8 mouse cellular contexts compared by ENCODE assay signal in the genomic region with DNA sequence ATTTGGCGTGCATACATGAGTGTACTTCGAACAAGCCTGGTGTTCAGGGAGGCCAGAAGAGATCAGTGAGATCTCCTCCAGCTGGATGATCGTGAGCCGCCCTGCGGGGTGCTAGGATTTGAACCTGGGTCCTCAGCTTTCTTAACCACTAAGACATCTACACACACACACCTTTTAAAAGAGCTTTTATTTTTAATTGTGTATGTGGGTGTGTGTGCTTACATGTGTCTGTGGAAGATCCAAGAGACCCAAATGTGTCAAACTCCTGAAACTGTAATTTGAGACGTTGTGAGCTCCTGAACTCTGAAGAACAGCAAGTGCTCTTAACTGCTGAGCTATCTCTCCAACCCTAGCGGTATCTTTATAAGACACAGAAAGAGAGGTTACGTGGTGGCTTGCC. TPM values are rescaled to one million over a fixed set of nuclear protein-coding genes. Genes with fewer than 3 reads are reported as not detected.
DNase-seq lines count a peak whose midpoint lies in the region; ATAC-seq and TF ChIP-seq lines count a peak whose summit lies in the region.

No protein-coding gene starts in this region.

- no peak for ATAC-seq in liver, embryonic 11.5 days (replicated peaks; ENCODE audit: low FRiP score)
- ATAC-seq in embryonic facial prominence, embryonic 13.5 days (ENCODE audit: insufficient number of reproducible peaks, insufficient read depth, low FRiP score, low TSS enrichment, low read depth): no peak
- no peak for ATAC-seq in limb, embryonic 11.5 days (ENCODE audit: insufficient number of reproducible peaks, low FRiP score, low TSS enrichment, low read depth)

- DNase-seq in liver, embryonic 11.5 days (ENCODE audit: low spot score): no peak
- DNase-seq in liver: no peak
- DNase-seq in limb, embryonic 11.5 days (ENCODE audit: low spot score): no peak
- DNase-seq in adrenal gland, postnatal 36 days: no peak
- DNase-seq in cerebellum, adult 11 months: no peak
- no peak for DNase-seq in lung, postnatal 14 days

- H3K4me1 ChIP-seq in liver, embryonic 11.5 days (replicated peaks; ENCODE audit: control insufficient read depth, insufficient read depth, low read length): peaks cover 30% of the 10 kb centered on the region
- H3K4me1 ChIP-seq in embryonic facial prominence, embryonic 13.5 days: peaks cover 23% of the 10 kb centered on the region
- H3K4me1 ChIP-seq in limb, embryonic 11.5 days (ENCODE audit: control insufficient read depth, insufficient read depth, low read length): no peaks in the 10 kb centered on the region
- H3K4me1 ChIP-seq in olfactory bulb, adult 2 months (ENCODE audit: control insufficient read depth, insufficient read depth, low read length): peaks cover 26% of the 10 kb centered on the region

- H3K36me3 ChIP-seq in liver, embryonic 11.5 days (ENCODE audit: control insufficient read depth, insufficient read depth, low read length): no peaks in the 10 kb centered on the region
- no peaks in the 10 kb centered on the region for H3K36me3 ChIP-seq in embryonic facial prominence, embryonic 13.5 days
- no peaks in the 10 kb centered on the region for H3K36me3 ChIP-seq in limb, embryonic 11.5 days (ENCODE audit: control insufficient read depth, insufficient read depth, low read length)

- TF ChIP-seq POLR2A in olfactory bulb, adult 2 months (IDR thresholded peaks at IDR 0.05; ENCODE audit: insufficient read depth, low read depth, low read length): no peak

- H3K27ac ChIP-seq in liver, embryonic 11.5 days (ENCODE audit: low read depth, low read length): no peak overlapping the region
- no peak overlapping the region for H3K27ac ChIP-seq in embryonic facial prominence, embryonic 13.5 days
- no peak overlapping the region for H3K27ac ChIP-seq in limb, embryonic 11.5 days (replicated peaks; ENCODE audit: low read depth, low read length)
- no peak overlapping the region for H3K27ac ChIP-seq in olfactory bulb, adult 2 months (ENCODE audit: insufficient read depth, low read depth, low read length)

- peak overlapping the region; percentile 76 for H3K9ac ChIP-seq in liver, embryonic 11.5 days (ENCODE audit: low read depth, low read length)
- peak overlapping the region; percentile 75 for H3K9ac ChIP-seq in embryonic facial prominence, embryonic 13.5 days
- H3K9ac ChIP-seq in limb, embryonic 11.5 days (ENCODE audit: low read length): no peak overlapping the region

- 29% methylated on average over 8 of the region's 8 CpGs for WGBS in liver, embryonic 11.5 days
- 42% methylated on average over 8 of the region's 8 CpGs for WGBS in embryonic facial prominence, embryonic 13.5 days
- WGBS in limb, embryonic 11.5 days: 49% methylated on average over 8 of the region's 8 CpGs
- whole genome bisulfite sequencing in olfactory bulb, adult 2 months: 46% methylated on average over 8 of the region's 8 CpGs

- H3K9me3 ChIP-seq in liver, embryonic 11.5 days (ENCODE audit: control insufficient read depth, low read length): no peaks in the 10 kb centered on the region
- no peaks in the 10 kb centered on the region for H3K9me3 ChIP-seq in embryonic facial prominence, embryonic 13.5 days
- no peaks in the 10 kb centered on the region for H3K9me3 ChIP-seq in limb, embryonic 11.5 days (ENCODE audit: control insufficient read depth, low read length)

- no peak for TF ChIP-seq CTCF in olfactory bulb, adult 2 months (IDR thresholded peaks at IDR 0.05; ENCODE audit: insufficient read depth, low read depth, low read length)

- H3K4me3 ChIP-seq in liver, embryonic 11.5 days (ENCODE audit: low read depth, low read length): peak overlapping the region; percentile 81
- peak overlapping the region; percentile 60 for H3K4me3 ChIP-seq in embryonic facial prominence, embryonic 13.5 days
- H3K4me3 ChIP-seq in limb, embryonic 11.5 days (ENCODE audit: low read depth, low read length): peak overlapping the region; percentile 67
- peak overlapping the region; percentile 96; the same call in 1 of the 2 replicates for H3K4me3 ChIP-seq in olfactory bulb, adult 2 months (ENCODE audit: insufficient read depth, low read depth, low read length)

- H3K27me3 ChIP-seq in liver, embryonic 11.5 days (replicated peaks; ENCODE audit: control insufficient read depth, insufficient read depth, low read length): no peaks in the 10 kb centered on the region
- H3K27me3 ChIP-seq in embryonic facial prominence, embryonic 13.5 days: no peaks in the 10 kb centered on the region
- no peaks in the 10 kb centered on the region for H3K27me3 ChIP-seq in limb, embryonic 11.5 days (ENCODE audit: control insufficient read depth, insufficient read depth, low read length)

- H3K4me2 ChIP-seq in liver, embryonic 11.5 days: peak overlapping the region; percentile 83
- peak overlapping the region; percentile 65 for H3K4me2 ChIP-seq in embryonic facial prominence, embryonic 13.5 days
- H3K4me2 ChIP-seq in limb, embryonic 11.5 days (ENCODE audit: low read depth, severe bottlenecking): peak overlapping the region; percentile 68; the same call in 1 of the 2 replicates

RNA-seq across cellular contexts. Expression of a gene that starts 0.8 kb away (rescaled TPM):
- polyA plus RNA-seq in liver, embryonic 11.5 days (2014; fragmentation: Nextera tagmentation; extraction: Ambion mirVana): 29.9 and 32.7 TPM in 2 replicates
- polyA plus RNA-seq in embryonic facial prominence, embryonic 13.5 days (2015; fragmentation: Nextera tagmentation; extraction: Ambion mirVana): 42.2 and 42.4 TPM in 2 replicates
- 28.1 and 31.7 TPM in 2 replicates for polyA plus RNA-seq in limb, embryonic 11.5 days (2014; fragmentation: Nextera tagmentation; extraction: Ambion mirVana)
- not detected in 2 replicates for polyA plus RNA-seq in olfactory bulb, adult 2 months (2012; ENCODE audit: insufficient read depth, insufficient read length, low replicate concordance, missing spikeins)
- total RNA-seq in adrenal gland, postnatal 36 days (2021): 10 to 100 TPM; 43.5 to 46.8 TPM

RNA-seq across cellular contexts. Expression of a gene that starts 33.6 kb away (rescaled TPM):
- 13.0 and 14.6 TPM in 2 replicates for polyA plus RNA-seq in liver, embryonic 11.5 days (2014; fragmentation: Nextera tagmentation; extraction: Ambion mirVana)
- polyA plus RNA-seq in embryonic facial prominence, embryonic 13.5 days (2015; fragmentation: Nextera tagmentation; extraction: Ambion mirVana): 3.0 and 3.9 TPM in 2 replicates
- polyA plus RNA-seq in limb, embryonic 11.5 days (2014; fragmentation: Nextera tagmentation; extraction: Ambion mirVana): 3.6 and 3.7 TPM in 2 replicates
- polyA plus RNA-seq in olfactory bulb, adult 2 months (2012; ENCODE audit: insufficient read depth, insufficient read length, low replicate concordance, missing spikeins): not detected in 2 replicates
- 10 to 100 TPM; 10.9 to 12.6 TPM for total RNA-seq in adrenal gland, postnatal 36 days (2021)
